Mouse (Mus musculus) lung, postnatal 0 days (tissue): ENCODE measurements around the gene Spata2. TPM values are rescaled to one million over a fixed set of nuclear protein-coding genes. Genes with fewer than 3 reads are reported as not detected.

Experiments
- ATAC-seq: fragments of 200-750 bp; cut with Nextera tagmentation; 2 replicates; pipeline ENCODE4 v1.8.0; 2017; ENCODE audit warnings: moderate library complexity
- DNase-seq: peaks from one replicate; pipeline ENCODE4 v3.0.0-alpha.2; 2016; ENCODE audit warnings: low spot score
- H3K27ac ChIP-seq: fragments of 300-500 bp; sonication (generic); 2 replicates; pipeline ENCODE4 v1.5.1; 2014; ENCODE audit warnings: antibody characterized with exemption, mild to moderate bottlenecking, low read length, mixed read lengths
- H3K27me3 ChIP-seq: fragments of 300-500 bp; sonication (generic); replicated peaks from 2 replicates; pipeline ENCODE4 v1.6.1; 2014; ENCODE audit warnings: low read length, mixed read lengths; ENCODE audit not compliant: insufficient read depth
- H3K36me3 ChIP-seq: fragments of 300-500 bp; sonication (generic); 2 replicates; pipeline ENCODE4 v1.6.1; 2014; ENCODE audit warnings: low read length, mixed read lengths; ENCODE audit not compliant: insufficient read depth
- H3K4me1 ChIP-seq: fragments of 300-500 bp; sonication (generic); 2 replicates; pipeline ENCODE4 v1.6.1; 2014; ENCODE audit warnings: antibody characterized with exemption, low read depth, low read length, mixed read lengths; ENCODE audit not compliant: insufficient read depth
- H3K4me2 ChIP-seq: fragments of 300-500 bp; sonication (generic); replicated peaks from 2 replicates; pipeline ENCODE4 v1.6.1; 2014; ENCODE audit warnings: low read depth, mild to moderate bottlenecking, low read length, moderate library complexity, mixed read lengths
- H3K4me3 ChIP-seq: fragments of 300-500 bp; sonication (generic); 2 replicates; pipeline ENCODE4 v1.5.1; 2014; ENCODE audit warnings: low read depth, low read length
- H3K9ac ChIP-seq: fragments of 300-500 bp; sonication (generic); replicated peaks from 2 replicates; pipeline ENCODE4 v1.6.1; 2014; ENCODE audit warnings: low read depth, mild to moderate bottlenecking
- H3K9me3 ChIP-seq: fragments of 300-500 bp; sonication (generic); 2 replicates; pipeline ENCODE4 v1.6.1; 2016; ENCODE audit warnings: low read length, mixed read lengths
- CTCF ChIP-seq: IDR thresholded peaks from 2 replicates; pipeline ENCODE4 v1.5.1; 2016; ENCODE audit warnings: antibody characterized with exemption, mild to moderate bottlenecking
- EP300 ChIP-seq: IDR thresholded peaks from 2 replicates; pipeline ENCODE4 v1.6.1; 2016; ENCODE audit warnings: antibody characterized with exemption, mild to moderate bottlenecking, control low read depth
- WGBS: fragments of 180-500 bp; shearing (Covaris S2); extraction: QIAGEN DNeasy Blood & Tissue Kit; methylation state at CpG from one replicate; pipeline ENCODE4 v1.1.7; 2014; 5-methylcytosine and 5-hydroxymethylcytosine counted together
- polyA plus RNA-seq: library from polyadenylated mRNA; unstranded; fragments of >200 nt; fragmentation: Nextera tagmentation; extraction: Ambion mirVana; gene quantifications from 2 replicates; pipeline ENCODE4 v1.2.1, GENCODE M21; 2015

The Spata2 gene
- polyA plus RNA-seq, 1 experiment from 2014 or later, result 8.9 TPM

DNA sequence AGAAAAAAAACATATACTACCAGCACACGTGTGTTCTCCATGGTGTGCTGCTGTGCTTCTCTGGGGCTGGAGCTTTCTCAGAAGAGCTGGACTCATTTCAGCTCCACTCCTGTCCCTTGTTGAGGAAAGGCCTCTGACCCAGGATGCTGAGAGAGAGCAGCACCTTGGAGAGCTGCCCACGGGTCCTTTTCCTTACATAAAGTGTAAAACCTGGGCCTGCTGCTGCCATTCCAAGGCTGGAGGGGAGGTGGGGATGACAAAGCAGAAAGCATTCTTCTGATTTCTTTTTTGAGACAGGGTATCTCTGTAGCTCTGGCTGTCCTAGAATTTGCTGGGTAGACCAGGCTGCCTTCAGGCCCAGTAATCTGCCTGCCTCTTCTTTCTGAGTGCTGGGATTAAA is 14.6 kb downstream of the Spata2 start:
- Histone ChIP-seq H3K9ac (no peak overlapping the region), H3K4me1 (no peaks in the 10 kb centered on the region), H3K36me3 (peaks cover 8% of the 10 kb centered on the region), H3K4me2 (no peak overlapping the region), H3K9me3 (no peaks in the 10 kb centered on the region), H3K27me3 (no peaks in the 10 kb centered on the region), H3K4me3 (no peak overlapping the region), H3K27ac (no peak overlapping the region)
- WGBS, result 44% methylated on average over 2 of the region's 2 CpGs
- ATAC-seq (no peak), DNase-seq (no peak)
- TF ChIP-seq CTCF (no peak), EP300 (no peak)

GRCm38 (mm10) chr2:167476762-167477161 is 15.9 kb downstream of the Spata2 start:
- TF ChIP-seq CTCF, result no peak
- TF ChIP-seq EP300, result no peak
- ATAC-seq, result peak; percentile 40; the same call in 1 of the 2 replicates
- H3K4me1 ChIP-seq, result no peaks in the 10 kb centered on the region
- no peak overlapping the region for H3K4me3 ChIP-seq
- no peaks in the 10 kb centered on the region for H3K9me3 ChIP-seq
- no peak for DNase-seq
- H3K4me2 ChIP-seq, result no peak overlapping the region
- no peak overlapping the region for H3K27ac ChIP-seq
- no peak overlapping the region for H3K9ac ChIP-seq
- peaks cover 9% of the 10 kb centered on the region; the same call in 1 of the 2 replicates for H3K36me3 ChIP-seq
- H3K27me3 ChIP-seq, result no peaks in the 10 kb centered on the region
- 47% methylated on average over 4 of the region's 4 CpGs for WGBS

GRCm38 (mm10) chr2:167476200-167476688 is 16.4 kb downstream of the Spata2 start:
- peak; percentile 67 for DNase-seq
- peaks cover 9% of the 10 kb centered on the region; the same call in 1 of the 2 replicates for H3K36me3 ChIP-seq

GRCm38 (mm10) chr2:167475596-167475995 is 17.1 kb downstream of the Spata2 start:
- Histone ChIP-seq H3K27ac (no peak overlapping the region), H3K9ac (no peak overlapping the region), H3K9me3 (no peaks in the 10 kb centered on the region), H3K4me2 (no peak overlapping the region), H3K4me1 (no peaks in the 10 kb centered on the region), H3K36me3 (peaks cover 9% of the 10 kb centered on the region; the same call in 1 of the 2 replicates), H3K27me3 (no peaks in the 10 kb centered on the region), H3K4me3 (no peak overlapping the region)
- WGBS, result 74% methylated on average over 5 of the region's 5 CpGs
- ATAC-seq (no peak), DNase-seq (no peak)
- TF ChIP-seq CTCF, result no peak
- no peak for TF ChIP-seq EP300

More at GRCm38 (mm10) chr2:167476200-167476688, 16.4 kb downstream of the Spata2 start:
- H3K4me3 ChIP-seq, result no peak overlapping the region
- peak; percentile 74 for ATAC-seq
- H3K4me1 ChIP-seq, result no peaks in the 10 kb centered on the region
- H3K27ac ChIP-seq, result no peak overlapping the region
- no peaks in the 10 kb centered on the region for H3K9me3 ChIP-seq
- no peak for TF ChIP-seq EP300
- TF ChIP-seq CTCF, result peak; percentile 56
- H3K27me3 ChIP-seq, result no peaks in the 10 kb centered on the region
- no peak overlapping the region for H3K9ac ChIP-seq
- H3K4me2 ChIP-seq, result no peak overlapping the region
- WGBS, result 28% methylated on average over 7 of the region's 7 CpGs

DNA sequence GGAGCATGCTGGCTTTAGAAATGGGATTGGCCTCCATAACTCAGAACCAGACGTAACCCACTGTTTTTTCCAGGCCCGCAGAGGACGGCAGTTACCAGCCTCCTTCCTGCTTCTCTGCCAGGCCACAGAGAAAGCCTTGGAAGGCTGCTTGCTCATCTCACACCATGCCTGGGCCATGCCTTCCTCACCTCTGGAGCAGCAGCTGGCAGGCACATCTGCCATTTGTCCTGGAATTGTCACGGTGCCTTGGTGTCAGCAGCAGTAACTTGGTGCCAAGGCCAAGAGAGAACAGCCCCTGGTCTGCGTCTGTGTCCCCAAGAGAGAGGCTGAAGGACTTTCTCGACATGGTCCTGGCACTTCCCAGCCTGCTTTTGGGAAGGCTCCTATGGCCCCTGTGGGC is 18.5 kb downstream of the Spata2 start:
- Histone ChIP-seq H3K4me1 (no peaks in the 10 kb centered on the region), H3K9me3 (no peaks in the 10 kb centered on the region), H3K27ac (no peak overlapping the region), H3K36me3 (peaks cover 18% of the 10 kb centered on the region; the same call in 1 of the 2 replicates), H3K27me3 (no peaks in the 10 kb centered on the region), H3K9ac (no peak overlapping the region), H3K4me3 (no peak overlapping the region), H3K4me2 (no peak overlapping the region)
- ATAC-seq (no peak), DNase-seq (no peak)
- WGBS, result 80% methylated on average over 6 of the region's 6 CpGs
- TF ChIP-seq CTCF, result no peak
- TF ChIP-seq EP300, result no peak

GRCm38 (mm10) chr2:167471585-167471984 is 21.1 kb downstream of the Spata2 start:
- TF ChIP-seq CTCF, result no peak
- TF ChIP-seq EP300, result no peak
- no peak for DNase-seq
- H3K9ac ChIP-seq, result no peak overlapping the region
- ATAC-seq, result no peak
- H3K4me3 ChIP-seq, result no peak overlapping the region
- H3K36me3 ChIP-seq, result peaks cover 22% of the 10 kb centered on the region; the same call in 1 of the 2 replicates
- no peak overlapping the region for H3K27ac ChIP-seq
- no peak overlapping the region for H3K4me2 ChIP-seq
- H3K9me3 ChIP-seq, result no peaks in the 10 kb centered on the region
- H3K27me3 ChIP-seq, result no peaks in the 10 kb centered on the region
- WGBS, result 80% methylated on average over 6 of the region's 6 CpGs
- no peaks in the 10 kb centered on the region for H3K4me1 ChIP-seq

DNA sequence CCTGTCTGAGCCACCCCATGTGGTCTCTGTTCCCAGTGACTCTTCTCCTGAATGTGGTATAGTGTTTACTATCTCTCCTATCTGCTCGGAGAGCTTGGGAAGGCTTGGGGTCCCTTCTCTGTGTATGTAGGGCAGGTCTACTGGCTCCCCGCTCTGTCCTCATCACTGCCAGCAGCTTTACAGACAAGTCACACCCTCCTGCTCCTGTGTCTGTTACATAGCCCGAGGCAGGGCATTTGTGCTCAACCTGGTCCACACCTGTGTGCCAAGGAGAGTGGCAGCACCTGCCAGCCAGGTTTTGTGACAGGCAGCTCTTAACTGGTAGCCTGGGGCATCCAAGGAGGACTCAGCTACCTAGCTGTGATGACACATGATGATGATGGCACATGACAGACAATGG is 22.1 kb downstream of the Spata2 start:
- Histone ChIP-seq H3K4me2 (no peak overlapping the region), H3K36me3 (peaks cover 25% of the 10 kb centered on the region), H3K4me1 (no peaks in the 10 kb centered on the region), H3K27ac (no peak overlapping the region), H3K9me3 (no peaks in the 10 kb centered on the region), H3K9ac (no peak overlapping the region), H3K4me3 (no peak overlapping the region), H3K27me3 (no peaks in the 10 kb centered on the region)
- no peak for DNase-seq
- WGBS, result 84% methylated on average over 3 of the region's 3 CpGs
- no peak for ATAC-seq
- TF ChIP-seq CTCF, result no peak
- TF ChIP-seq EP300, result no peak
